In genomic region chr2:101810774-101811173, GRCm38 (mm10) we compare ENCODE assay signal across 20 mouse cellular contexts.
DNase-seq lines count a peak whose midpoint lies in the region; ATAC-seq and TF ChIP-seq lines count a peak whose summit lies in the region.
"Had no signal": no experiment of that assay in that cellular context is flagged by ENCODE, and none has a peak within 500 bp of the region (broad histone marks: within the 10 kb centered on the region; RNA-seq: fewer than 3 reads in every experiment).

No protein-coding gene starts in this region.

- DNase-seq in kidney, adult 11 months: no peak
- DNase-seq in cerebellum, postnatal 10 days: no peak
- DNase-seq: adrenal gland, adult 2 months; adrenal gland, postnatal 25 days; cerebellum, adult 18-20 months; cerebellum, adult 9-11 months; forebrain, postnatal 0 days; gastrocnemius, adult 2 months; gastrocnemius, postnatal 25 days; heart, adult 18-20 months; heart, postnatal 14 days had no signal

- no peaks in the 10 kb centered on the region for H3K36me3 ChIP-seq in kidney, embryonic 16.5 days (ENCODE audit: insufficient read depth, low read length)
- H3K36me3 ChIP-seq in megakaryocyte, embryonic 14.5 days (replicated peaks; ENCODE audit: low read length): no peaks in the 10 kb centered on the region
- no peaks in the 10 kb centered on the region for H3K36me3 ChIP-seq in intestine, postnatal 0 days (ENCODE audit: control insufficient read depth, insufficient read depth)
- H3K36me3 ChIP-seq: embryonic facial prominence, embryonic 10.5 days; heart, embryonic 15.5 days had no signal

- peaks cover 48% of the 10 kb centered on the region for H3K4me1 ChIP-seq in kidney, embryonic 16.5 days (ENCODE audit: insufficient read depth, low read length)
- peaks cover 44% of the 10 kb centered on the region for H3K4me1 ChIP-seq in megakaryocyte, embryonic 14.5 days
- H3K4me1 ChIP-seq in intestine, postnatal 0 days (replicated peaks; ENCODE audit: control insufficient read depth, insufficient read depth, low read length): peaks cover 16% of the 10 kb centered on the region
- H3K4me1 ChIP-seq: forebrain, embryonic 13.5 days had no signal

- H3K4me3 ChIP-seq in kidney, embryonic 16.5 days (ENCODE audit: low read length): no peak overlapping the region
- H3K4me3 ChIP-seq in megakaryocyte, embryonic 14.5 days (replicated peaks): peak overlapping the region; percentile 66
- H3K4me3 ChIP-seq in intestine, postnatal 0 days (ENCODE audit: low read depth, low read length): no peak overlapping the region
- H3K4me3 ChIP-seq: embryonic facial prominence, embryonic 10.5 days; forebrain, embryonic 13.5 days; gastrocnemius, adult 2 months; heart, embryonic 15.5 days had no signal

- no peak for TF ChIP-seq CTCF in intestine, postnatal 0 days (IDR thresholded peaks at IDR 0.05; ENCODE audit: low read depth)

- no peak for ATAC-seq in kidney, embryonic 16.5 days (ENCODE audit: low FRiP score, low TSS enrichment)
- no peak; the same call in 1 of the 2 replicates for ATAC-seq in megakaryocyte, adult 5-6 weeks (ENCODE audit: poor library complexity, severe bottlenecking)
- ATAC-seq in intestine, postnatal 0 days: no peak
- ATAC-seq: forebrain, embryonic 13.5 days; forebrain, postnatal 0 days had no signal

- no peak overlapping the region for H3K9ac ChIP-seq in kidney, embryonic 16.5 days (replicated peaks; ENCODE audit: low read length)
- no peak overlapping the region for H3K9ac ChIP-seq in intestine, postnatal 0 days (ENCODE audit: low read depth, low read length)
- H3K9ac ChIP-seq: forebrain, embryonic 13.5 days; forebrain, postnatal 0 days; heart, embryonic 15.5 days; hindbrain, embryonic 14.5 days had no signal

- H3K27me3 ChIP-seq in kidney, embryonic 16.5 days (ENCODE audit: insufficient read depth, low read length): no peaks in the 10 kb centered on the region
- H3K27me3 ChIP-seq in megakaryocyte, embryonic 14.5 days (replicated peaks): peaks cover 8% of the 10 kb centered on the region
- no peaks in the 10 kb centered on the region for H3K27me3 ChIP-seq in intestine, postnatal 0 days (replicated peaks; ENCODE audit: control insufficient read depth, insufficient read depth, low read length)
- H3K27me3 ChIP-seq: forebrain, embryonic 13.5 days; heart, embryonic 15.5 days had no signal

- H3K9me3 ChIP-seq in kidney, embryonic 16.5 days (ENCODE audit: low read length): no peaks in the 10 kb centered on the region
- H3K9me3 ChIP-seq in megakaryocyte, embryonic 14.5 days: no peaks in the 10 kb centered on the region
- no peaks in the 10 kb centered on the region for H3K9me3 ChIP-seq in intestine, postnatal 0 days (ENCODE audit: control insufficient read depth)
- H3K9me3 ChIP-seq: embryonic facial prominence, embryonic 10.5 days; forebrain, embryonic 13.5 days; heart, embryonic 15.5 days had no signal

- peak overlapping the region; percentile 82 for H3K27ac ChIP-seq in kidney, embryonic 16.5 days (ENCODE audit: low read length)
- peak overlapping the region; percentile 79 for H3K27ac ChIP-seq in intestine, postnatal 0 days (ENCODE audit: low read depth, low read length)
- H3K27ac ChIP-seq: embryonic facial prominence, embryonic 10.5 days; forebrain, embryonic 13.5 days; gastrocnemius, adult 2 months; heart, embryonic 15.5 days; hindbrain, embryonic 14.5 days had no signal

- 46% methylated on average over 8 of the region's 8 CpGs for WGBS in kidney, embryonic 16.5 days
- 35% methylated on average over 8 of the region's 8 CpGs for WGBS in intestine, postnatal 0 days

- no peak overlapping the region for H3K4me2 ChIP-seq in kidney, embryonic 16.5 days (replicated peaks; ENCODE audit: low read depth, low read length)
- peak overlapping the region; percentile 44; the same call in 1 of the 2 replicates for H3K4me2 ChIP-seq in intestine, postnatal 0 days (replicated peaks; ENCODE audit: low read depth)
- H3K4me2 ChIP-seq: forebrain, embryonic 13.5 days; heart, embryonic 11.5 days; heart, embryonic 15.5 days; hindbrain, embryonic 14.5 days had no signal
